Mouse (Mus musculus) embryonic fibroblast, embryonic 13.5 days (primary cell): ENCODE measurements around the gene Cdca5.

Experiments used
- CTCF ChIP-seq: IDR thresholded peaks from 2 replicates; pipeline ENCODE4 v1.5.1; 2011; ENCODE audit warnings: mild to moderate bottlenecking, control low read depth, low read length, moderate library complexity, borderline replicate concordance; ENCODE audit not compliant: insufficient read depth
- POLR2A ChIP-seq: IDR thresholded peaks from 2 replicates; pipeline ENCODE4 v1.6.1; 2011; ENCODE audit warnings: low read depth, mild to moderate bottlenecking, control low read depth, low read length, moderate library complexity

DNA sequence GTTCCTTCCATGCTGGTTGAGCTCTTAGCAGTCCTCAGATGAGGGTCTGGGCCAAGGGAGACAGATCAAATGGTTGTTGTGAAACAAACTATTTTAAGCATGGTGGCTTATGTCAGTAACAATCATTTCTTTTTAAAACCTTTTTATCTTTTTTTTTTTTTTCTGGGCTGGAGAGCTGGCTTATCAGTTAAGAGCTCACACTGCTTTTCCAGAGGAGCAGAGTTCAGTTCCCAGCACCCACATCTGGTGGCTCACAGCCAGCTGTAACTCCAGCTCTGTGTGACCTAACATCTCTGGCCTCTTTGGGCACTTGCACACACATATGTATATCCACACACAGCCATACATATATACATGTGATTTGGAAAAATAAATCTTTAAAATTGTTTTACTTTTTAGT lies 47.1 kb upstream of the Cdca5 start:
- TF ChIP-seq CTCF (no peak), POLR2A (no peak)
